In the genomic region with DNA sequence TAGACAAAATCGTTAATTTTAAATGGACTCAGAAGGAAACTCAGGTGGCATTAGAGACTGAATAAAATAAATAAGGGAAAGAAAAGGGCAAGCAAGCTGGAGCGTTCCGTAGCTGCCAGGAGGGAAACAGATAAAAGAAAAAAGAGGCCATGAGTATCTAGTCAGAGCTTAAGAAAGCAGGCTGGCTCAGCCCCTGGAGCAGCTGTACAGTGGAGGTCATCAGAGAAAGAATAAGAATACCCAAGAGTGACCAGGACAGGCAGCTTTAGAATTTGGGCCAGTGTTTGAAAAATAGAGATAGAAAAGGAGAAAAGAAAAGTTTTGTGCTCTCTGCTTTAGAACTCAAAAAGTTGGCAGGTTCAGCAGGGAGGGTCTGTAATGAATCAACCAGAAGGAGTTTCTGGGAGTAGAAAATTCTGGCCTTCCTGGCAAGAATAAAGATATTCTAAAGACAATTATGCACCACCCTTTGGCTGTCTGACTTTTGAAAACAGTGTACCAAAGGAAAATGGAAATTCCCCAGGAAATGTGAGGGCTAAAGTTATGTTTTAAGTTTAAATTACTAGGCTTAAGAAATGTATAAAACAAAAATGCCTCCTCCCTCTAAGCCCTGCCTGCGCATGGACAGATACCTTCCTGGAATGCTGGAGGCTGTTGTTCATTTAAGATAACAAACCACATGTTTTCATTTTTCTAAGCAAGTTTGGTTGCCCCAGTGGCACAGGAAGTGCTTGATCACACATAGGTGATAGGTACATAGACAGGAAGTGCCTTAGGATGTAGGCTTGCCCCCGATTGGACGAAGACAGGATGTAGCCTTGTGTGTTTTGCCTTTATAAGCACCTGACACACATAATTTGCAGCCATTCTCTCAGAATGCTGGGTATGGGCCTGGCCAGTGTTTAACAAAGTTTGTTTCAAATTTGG, we compare ENCODE assay signal across 12 mouse cellular contexts. TPM values are rescaled to one million over a fixed set of nuclear protein-coding genes. Genes with fewer than 3 reads are reported as not detected.
DNase-seq lines count a peak whose midpoint lies in the region; ATAC-seq and TF ChIP-seq lines count a peak whose summit lies in the region.
"Had no signal": no experiment of that assay in that cellular context is flagged by ENCODE, and none has a peak within 500 bp of the region (broad histone marks: within the 10 kb centered on the region; RNA-seq: fewer than 3 reads in every experiment).

No protein-coding gene starts in this region.

- no peak for DNase-seq in limb, embryonic 10.5 days (ENCODE audit: low spot score)
- DNase-seq in MEL-GATA-1-ER (ENCODE audit: extremely low read depth, low read depth) = peak; percentile 68
- peak; percentile 10 for DNase-seq in heart, postnatal 0 days (ENCODE audit: low spot score)
- peak; percentile 15 to 37 for DNase-seq in natural killer cell, adult 2 months (ENCODE audit: low spot score in 2 of 2)
- no peak for DNase-seq in cerebellum, adult 18-20 months
- DNase-seq in spleen, postnatal 4 days (ENCODE audit: low spot score in 2 of 2) = no peak
- DNase-seq: cerebellum, adult 8-10 months; kidney, postnatal 25 days; lung, postnatal 10 days had no signal

- no peak for ATAC-seq in limb, embryonic 12.5 days (ENCODE audit: insufficient number of reproducible peaks, insufficient read depth, low FRiP score, low TSS enrichment, low read depth)
- ATAC-seq in heart, postnatal 0 days (ENCODE audit: insufficient read depth, low read depth) = no peak
- no peak for ATAC-seq in forebrain, embryonic 12.5 days (ENCODE audit: low FRiP score)
- ATAC-seq: forebrain, embryonic 16.5 days had no signal

- WGBS in limb, embryonic 12.5 days = 55% methylated on average over 6 of the region's 6 CpGs
- 79% methylated on average over 6 of the region's 6 CpGs for WGBS in limb, embryonic 10.5 days
- WGBS in heart, postnatal 0 days = 48% methylated on average over 6 of the region's 6 CpGs
- WGBS in forebrain, embryonic 12.5 days = 69% methylated on average over 6 of the region's 6 CpGs

- no peak for TF ChIP-seq EP300 in heart, postnatal 0 days (IDR thresholded peaks at IDR 0.05; ENCODE audit: low read depth)

- H3K4me3 ChIP-seq in limb, embryonic 12.5 days (replicated peaks) = no peak overlapping the region
- no peak overlapping the region for H3K4me3 ChIP-seq in limb, embryonic 10.5 days
- H3K4me3 ChIP-seq in heart, postnatal 0 days (ENCODE audit: low read depth, low read length) = no peak overlapping the region
- H3K4me3 ChIP-seq in forebrain, embryonic 12.5 days (replicated peaks) = no peak overlapping the region

- H3K9me3 ChIP-seq in limb, embryonic 12.5 days = no peaks in the 10 kb centered on the region
- H3K9me3 ChIP-seq in limb, embryonic 10.5 days (replicated peaks) = no peaks in the 10 kb centered on the region
- no peaks in the 10 kb centered on the region for H3K9me3 ChIP-seq in heart, postnatal 0 days (replicated peaks; ENCODE audit: control insufficient read depth, low read length)
- H3K9me3 ChIP-seq in forebrain, embryonic 12.5 days = no peaks in the 10 kb centered on the region

- H3K27me3 ChIP-seq in limb, embryonic 12.5 days = no peaks in the 10 kb centered on the region
- H3K27me3 ChIP-seq in limb, embryonic 10.5 days (ENCODE audit: low read depth, poor library complexity, severe bottlenecking) = no peaks in the 10 kb centered on the region
- no peaks in the 10 kb centered on the region for H3K27me3 ChIP-seq in heart, postnatal 0 days (ENCODE audit: control insufficient read depth, insufficient read depth, low read length)
- no peaks in the 10 kb centered on the region for H3K27me3 ChIP-seq in forebrain, embryonic 12.5 days

- peaks cover 22% of the 10 kb centered on the region for H3K4me1 ChIP-seq in limb, embryonic 12.5 days (replicated peaks)
- peaks cover 13% of the 10 kb centered on the region; the same call in 1 of the 2 replicates for H3K4me1 ChIP-seq in limb, embryonic 10.5 days
- peaks cover 13% of the 10 kb centered on the region; the same call in 1 of the 2 replicates for H3K4me1 ChIP-seq in heart, postnatal 0 days (ENCODE audit: control insufficient read depth, insufficient read depth)
- H3K4me1 ChIP-seq in forebrain, embryonic 12.5 days = no peaks in the 10 kb centered on the region

- H3K27ac ChIP-seq in limb, embryonic 12.5 days = peak overlapping the region; percentile 77
- no peak overlapping the region for H3K27ac ChIP-seq in limb, embryonic 10.5 days
- H3K27ac ChIP-seq in heart, postnatal 0 days (ENCODE audit: low read depth) = peak overlapping the region; percentile 1; the same call in 1 of the 2 replicates
- no peak overlapping the region for H3K27ac ChIP-seq in forebrain, embryonic 12.5 days

- H3K4me2 ChIP-seq in limb, embryonic 12.5 days = no peak overlapping the region
- H3K4me2 ChIP-seq in heart, postnatal 0 days (ENCODE audit: low read depth, low read length) = no peak overlapping the region
- H3K4me2 ChIP-seq in forebrain, embryonic 12.5 days = no peak overlapping the region

- no peak overlapping the region for H3K9ac ChIP-seq in limb, embryonic 12.5 days (replicated peaks)
- no peak overlapping the region for H3K9ac ChIP-seq in heart, postnatal 0 days (replicated peaks; ENCODE audit: low read depth, low read length)
- H3K9ac ChIP-seq in forebrain, embryonic 12.5 days = no peak overlapping the region

- no peak for TF ChIP-seq CTCF in heart, postnatal 0 days (IDR thresholded peaks at IDR 0.05; ENCODE audit: low read depth)

- H3K36me3 ChIP-seq in limb, embryonic 12.5 days = no peaks in the 10 kb centered on the region
- H3K36me3 ChIP-seq in limb, embryonic 10.5 days = no peaks in the 10 kb centered on the region
- no peaks in the 10 kb centered on the region for H3K36me3 ChIP-seq in heart, postnatal 0 days (replicated peaks; ENCODE audit: control insufficient read depth, insufficient read depth, low read length)
- no peaks in the 10 kb centered on the region for H3K36me3 ChIP-seq in forebrain, embryonic 12.5 days (replicated peaks)

RNA-seq across cellular contexts. Expression of a gene that starts 45.7 kb away (rescaled TPM):
- polyA plus RNA-seq in limb, embryonic 12.5 days (2016; fragmentation: Nextera tagmentation; extraction: Ambion mirVana) = 1.5 and 1.8 TPM in 2 replicates
- polyA plus RNA-seq in limb, embryonic 10.5 days (2016; fragmentation: Nextera tagmentation; extraction: Ambion mirVana) = 1.7 and 1.9 TPM in 2 replicates
- 9.9 and 13.9 TPM in 2 replicates for total RNA-seq in heart, postnatal 0 days (2014; rRNA removed; ENCODE audit: low replicate concordance)
- 9.0 and 10.0 TPM in 2 replicates for polyA plus RNA-seq in heart, postnatal 0 days (2015; fragmentation: Nextera tagmentation; extraction: Ambion mirVana)
- polyA plus RNA-seq in forebrain, embryonic 12.5 days (2016; fragmentation: Nextera tagmentation; extraction: Ambion mirVana) = 2.3 TPM in 2 replicates

Comparison
In these comparisons a context has a peak if more than half of its experiments do, and no peak if none do; other contexts are left out.
1. H3K27ac ChIP-seq: peak in limb, embryonic 12.5 days (single experiment) and heart, postnatal 0 days (single experiment); none in limb, embryonic 10.5 days (single experiment) and forebrain, embryonic 12.5 days (single experiment).
2. DNase-seq: peak in MEL-GATA-1-ER (single experiment), heart, postnatal 0 days (single experiment) and natural killer cell, adult 2 months (2 of 2); none in limb, embryonic 10.5 days (single experiment), cerebellum, adult 18-20 months (0 of 2) and spleen, postnatal 4 days (0 of 2).